Mouse (Mus musculus) limb, embryonic 12.5 days (tissue): Measurements from ENCODE around the gene Fam83f. TPM values are rescaled to one million over a fixed set of nuclear protein-coding genes. Genes with fewer than 3 reads are reported as not detected.

ENCODE experiments used
- ATAC-seq: fragments of 200-750 bp; cut with Nextera tagmentation; 2 replicates; pipeline ENCODE4 v1.8.0; 2017; ENCODE audit warnings: low read depth, moderate TSS enrichment; ENCODE audit not compliant: insufficient number of reproducible peaks, insufficient read depth, low FRiP score, low TSS enrichment
- H3K27ac ChIP-seq: fragments of 300-500 bp; sonication (generic); 2 replicates; pipeline ENCODE4 v1.5.1; 2016; ENCODE audit warnings: mild to moderate bottlenecking, moderate library complexity
- H3K27me3 ChIP-seq: fragments of 300-500 bp; sonication (generic); 2 replicates; pipeline ENCODE4 v1.6.1; 2016; ENCODE audit warnings: mild to moderate bottlenecking, moderate library complexity
- H3K36me3 ChIP-seq: fragments of 300-500 bp; sonication (generic); 2 replicates; pipeline ENCODE4 v1.6.1; 2016; ENCODE audit warnings: mild to moderate bottlenecking, moderate library complexity
- H3K4me1 ChIP-seq: fragments of 300-500 bp; sonication (generic); replicated peaks from 2 replicates; pipeline ENCODE4 v1.6.1; 2016
- H3K4me2 ChIP-seq: fragments of 300-500 bp; sonication (generic); 2 replicates; pipeline ENCODE4 v1.6.1; 2016; ENCODE audit warnings: mild to moderate bottlenecking, moderate library complexity
- H3K4me3 ChIP-seq: fragments of 300-500 bp; sonication (generic); replicated peaks from 2 replicates; pipeline ENCODE4 v1.5.1; 2016; ENCODE audit warnings: mild to moderate bottlenecking
- H3K9ac ChIP-seq: fragments of 300-500 bp; sonication (generic); replicated peaks from 2 replicates; pipeline ENCODE4 v1.6.1; 2016; ENCODE audit warnings: mild to moderate bottlenecking, moderate library complexity
- H3K9me3 ChIP-seq: fragments of 300-500 bp; sonication (generic); 2 replicates; pipeline ENCODE4 v1.6.1; 2016; ENCODE audit warnings: mild to moderate bottlenecking, moderate library complexity
- WGBS: fragments of 180-500 bp; shearing (Covaris S2); methylation state at CpG from one replicate; pipeline ENCODE4 v1.1.7; 2016; 5-methylcytosine and 5-hydroxymethylcytosine counted together
- polyA plus RNA-seq: library from polyadenylated mRNA; unstranded; fragments of >200 nt; fragmentation: Nextera tagmentation; extraction: Ambion mirVana; gene quantifications from 2 replicates; pipeline ENCODE4 v1.2.1, GENCODE M21; 2016

Gene Fam83f
- polyA plus RNA-seq = 1.3 and 1.4 TPM in 2 replicates

- Histone ChIP-seq H3K4me3 (peak within 1 kb of the TSS; percentile 48), H3K27ac (no peak within 1 kb of the TSS), H3K27me3 (peaks cover 56% of the 10 kb centered on the region), H3K36me3 (no peaks in the 10 kb centered on the region), H3K9ac (peak within 1 kb of the TSS; percentile 59), H3K9me3 (peaks cover 6% of the 10 kb centered on the region; the same call in 1 of the 2 replicates), H3K4me2 (peak within 1 kb of the TSS; percentile 82), H3K4me1 (peaks cover 10% of the 10 kb centered on the region)
- WGBS = 4% methylated on average over 85 of the region's 85 CpGs
- peak; percentile 31; the same call in 1 of the 2 replicates for ATAC-seq
Measured at GRCm38 (mm10) chr15:80671295-80672252, at the start of gene Fam83f. Gene Fam83f, plus strand, starts transcription at chr15:80671847.

DNA sequence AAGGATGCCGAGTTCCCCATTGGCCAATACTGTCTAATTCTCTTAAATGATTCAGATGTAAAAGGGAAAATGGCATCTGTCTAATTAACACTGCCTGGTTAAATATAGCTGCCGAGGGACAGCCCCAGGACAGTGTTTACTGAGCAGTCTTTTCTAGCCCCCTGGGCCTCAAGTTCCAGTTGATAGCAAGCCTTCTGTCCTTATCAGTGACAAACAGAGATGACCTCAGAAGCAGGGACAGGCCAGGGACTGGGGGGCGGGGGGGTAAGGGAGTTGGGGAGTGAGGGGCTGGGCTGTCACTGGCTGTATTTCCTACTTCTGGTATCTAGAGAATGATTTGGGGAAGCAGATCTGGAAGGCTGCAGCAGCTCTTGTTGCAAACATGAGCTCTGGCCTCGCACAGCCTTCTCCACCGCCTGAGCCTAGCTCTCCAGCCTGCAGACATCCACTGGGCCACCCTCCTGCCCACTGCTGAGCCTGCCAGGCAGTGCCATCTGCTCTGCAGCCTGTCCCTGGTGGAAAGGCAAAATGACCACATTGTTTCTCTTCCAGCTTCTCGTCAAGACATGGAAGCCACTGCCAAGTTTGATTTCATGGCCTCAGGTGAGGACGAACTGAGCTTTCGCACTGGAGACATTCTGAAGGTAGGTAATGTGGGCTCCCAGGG lies 48.3 kb upstream of the Fam83f start:
- Histone ChIP-seq H3K4me2 (no peak overlapping the region), H3K27ac (0 out of 2 replicates have a peak overlapping the region, but pooled peaks have one; percentile 3), H3K9ac (no peak overlapping the region), H3K36me3 (no peaks in the 10 kb centered on the region), H3K4me3 (no peak overlapping the region), H3K4me1 (peaks cover 10% of the 10 kb centered on the region; the same call in 1 of the 2 replicates), H3K27me3 (peaks cover 9% of the 10 kb centered on the region), H3K9me3 (no peaks in the 10 kb centered on the region)
- WGBS = 65% methylated on average over 8 of the region's 8 CpGs
- ATAC-seq = no peak

GRCm38 (mm10) chr15:80626472-80626871 lies 45.2 kb upstream of the Fam83f start:
- Histone ChIP-seq H3K9me3 (no peaks in the 10 kb centered on the region), H3K27ac (no peak overlapping the region), H3K4me1 (0 out of 2 replicates have a peak, but pooled peaks cover 5% of the 10 kb centered on the region), H3K27me3 (no peaks in the 10 kb centered on the region), H3K36me3 (no peaks in the 10 kb centered on the region), H3K9ac (no peak overlapping the region), H3K4me3 (no peak overlapping the region), H3K4me2 (no peak overlapping the region)
- 49% methylated on average over 6 of the region's 6 CpGs for WGBS
- no peak for ATAC-seq

DNA sequence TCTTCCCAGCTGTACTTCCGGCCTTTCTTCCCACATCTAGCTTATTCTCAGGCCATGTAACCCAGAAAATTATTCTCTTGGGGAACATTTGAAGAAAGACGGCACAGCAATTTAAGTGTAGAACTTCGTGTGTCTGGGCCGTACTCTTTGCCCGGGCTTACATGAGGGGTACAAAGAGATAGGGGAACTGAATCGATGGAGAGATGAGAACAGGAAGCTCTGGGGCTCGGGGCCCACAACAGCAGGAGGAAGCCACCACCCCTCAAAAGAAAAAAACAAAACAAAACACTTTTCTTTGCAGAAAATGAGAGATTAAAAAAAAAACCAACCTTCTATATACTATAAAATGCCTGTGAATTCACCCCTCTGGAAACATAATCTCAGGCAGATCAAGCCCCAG lies 41.5 kb upstream of the Fam83f start:
- H3K4me2 ChIP-seq = no peak overlapping the region
- no peak for ATAC-seq
- no peaks in the 10 kb centered on the region for H3K9me3 ChIP-seq
- no peaks in the 10 kb centered on the region for H3K4me1 ChIP-seq
- no peak overlapping the region for H3K9ac ChIP-seq
- H3K27ac ChIP-seq = no peak overlapping the region
- 75% methylated on average over 7 of the region's 7 CpGs for WGBS
- H3K4me3 ChIP-seq = no peak overlapping the region
- H3K36me3 ChIP-seq = no peaks in the 10 kb centered on the region
- H3K27me3 ChIP-seq = no peaks in the 10 kb centered on the region

DNA sequence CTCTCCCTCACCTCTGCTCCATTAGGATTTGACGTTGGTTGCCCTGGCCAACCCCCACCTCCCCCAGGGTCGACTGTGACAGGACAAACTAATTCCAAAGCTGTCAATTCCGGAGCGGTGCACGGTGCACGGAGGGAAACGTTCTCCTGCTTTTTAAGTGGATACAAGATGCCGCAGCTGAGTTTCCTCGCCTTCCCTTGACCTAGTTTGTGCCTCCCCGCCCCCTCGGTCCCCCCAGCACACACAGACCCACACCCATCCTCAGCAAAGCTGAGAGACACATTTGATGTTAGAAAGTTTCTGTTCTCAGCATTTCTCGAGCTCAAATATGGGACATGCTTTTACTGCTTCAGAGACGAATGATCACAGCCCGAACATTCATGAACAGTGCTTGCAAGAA lies 40.9 kb upstream of the Fam83f start:
- Histone ChIP-seq H3K9ac (no peak overlapping the region), H3K4me1 (no peaks in the 10 kb centered on the region), H3K4me3 (no peak overlapping the region), H3K36me3 (no peaks in the 10 kb centered on the region), H3K27ac (no peak overlapping the region), H3K9me3 (no peaks in the 10 kb centered on the region), H3K4me2 (no peak overlapping the region), H3K27me3 (no peaks in the 10 kb centered on the region)
- no peak for ATAC-seq
- 53% methylated on average over 14 of the region's 14 CpGs for WGBS

GRCm38 (mm10) chr15:80631311-80631710 lies 40.3 kb upstream of the Fam83f start:
- H3K9ac ChIP-seq = no peak overlapping the region
- no peak overlapping the region for H3K27ac ChIP-seq
- H3K36me3 ChIP-seq = no peaks in the 10 kb centered on the region
- H3K9me3 ChIP-seq = no peaks in the 10 kb centered on the region
- ATAC-seq = no peak
- H3K4me1 ChIP-seq = no peaks in the 10 kb centered on the region
- H3K4me2 ChIP-seq = no peak overlapping the region
- WGBS = 75% methylated on average over 2 of the region's 2 CpGs
- H3K27me3 ChIP-seq = no peaks in the 10 kb centered on the region
- no peak overlapping the region for H3K4me3 ChIP-seq

DNA sequence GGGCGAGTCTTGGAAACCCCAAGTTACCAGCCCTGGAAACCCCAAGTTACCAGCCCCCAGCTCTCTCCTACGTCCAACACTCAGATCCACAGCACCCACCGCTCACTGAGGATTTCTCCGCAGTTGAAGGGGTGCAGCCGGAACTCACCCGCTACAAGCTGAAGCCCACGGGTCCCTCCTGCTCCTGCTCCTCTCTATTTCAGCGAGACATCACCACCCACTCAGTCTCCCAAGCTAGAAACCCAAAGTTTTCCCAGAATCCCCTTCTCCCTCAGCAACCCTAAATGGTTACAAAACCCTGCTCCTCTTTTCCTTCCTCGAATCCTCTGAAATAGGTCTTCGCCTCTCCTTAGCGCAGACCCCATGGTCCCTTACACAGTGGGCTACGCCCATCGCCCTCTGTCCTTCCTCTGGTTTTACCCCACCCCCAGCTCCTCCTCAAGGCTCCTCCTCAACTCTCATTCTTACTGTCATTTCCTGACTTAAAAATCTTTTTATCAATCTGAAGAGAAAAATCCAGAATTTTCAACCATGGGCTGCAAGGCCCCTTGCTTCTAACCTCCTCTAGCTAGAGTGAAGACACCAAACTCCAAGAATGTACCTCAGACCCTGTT lies 39.3 kb upstream of the Fam83f start:
- no peak overlapping the region for H3K4me3 ChIP-seq
- H3K4me2 ChIP-seq = no peak overlapping the region
- H3K27ac ChIP-seq = no peak overlapping the region
- 88% methylated on average over 13 of the region's 13 CpGs for WGBS
- H3K36me3 ChIP-seq = no peaks in the 10 kb centered on the region
- no peak for ATAC-seq
- H3K9ac ChIP-seq = no peak overlapping the region
- H3K4me1 ChIP-seq = no peaks in the 10 kb centered on the region
- H3K27me3 ChIP-seq = no peaks in the 10 kb centered on the region; the same call in 1 of the 2 replicates
- H3K9me3 ChIP-seq = no peaks in the 10 kb centered on the region

DNA sequence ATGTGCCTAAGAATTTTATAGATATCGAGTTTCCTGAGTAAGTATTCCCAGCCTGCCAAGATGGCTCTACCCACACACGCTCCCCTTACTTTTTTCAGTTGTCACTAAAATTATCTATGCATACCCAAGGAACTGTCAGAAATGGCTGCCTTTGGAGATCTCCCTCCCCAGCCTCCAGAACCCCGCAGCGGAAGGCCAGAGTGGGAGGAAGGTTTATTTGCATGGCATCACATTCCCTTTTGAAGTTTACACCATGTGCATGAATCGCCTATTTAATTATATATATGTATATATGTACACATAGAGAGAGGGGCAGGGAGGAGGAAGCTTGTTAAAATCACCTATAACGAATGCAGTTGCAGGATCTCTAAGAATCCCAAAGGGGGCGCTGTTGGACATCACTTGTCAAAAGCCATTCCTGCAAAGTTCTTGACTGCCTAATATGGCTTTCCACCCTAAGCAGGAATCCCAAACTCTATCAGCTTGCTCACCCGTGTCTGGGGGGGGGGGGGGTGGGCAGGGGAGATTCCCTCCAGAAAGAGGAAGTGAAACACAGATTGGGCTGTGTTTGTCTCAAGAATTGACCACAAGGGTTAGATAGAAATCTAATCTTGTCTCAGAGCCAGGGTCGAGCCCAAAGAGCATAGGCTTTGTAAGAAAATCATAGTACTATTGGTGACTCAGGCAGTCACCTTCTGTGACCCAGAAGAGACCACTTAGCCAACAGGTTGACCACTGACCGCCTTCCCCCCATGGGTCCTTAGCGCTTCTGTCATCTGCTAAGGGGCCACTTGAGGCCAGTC lies 37.1 kb upstream of the Fam83f start:
- WGBS = 56% methylated on average over 11 of the region's 11 CpGs
- Histone ChIP-seq H3K36me3 (no peaks in the 10 kb centered on the region), H3K9me3 (no peaks in the 10 kb centered on the region), H3K27ac (no peak overlapping the region), H3K9ac (no peak overlapping the region), H3K4me2 (no peak overlapping the region), H3K4me1 (no peaks in the 10 kb centered on the region), H3K27me3 (no peaks in the 10 kb centered on the region; the same call in 1 of the 2 replicates), H3K4me3 (no peak overlapping the region)
- no peak for ATAC-seq

DNA sequence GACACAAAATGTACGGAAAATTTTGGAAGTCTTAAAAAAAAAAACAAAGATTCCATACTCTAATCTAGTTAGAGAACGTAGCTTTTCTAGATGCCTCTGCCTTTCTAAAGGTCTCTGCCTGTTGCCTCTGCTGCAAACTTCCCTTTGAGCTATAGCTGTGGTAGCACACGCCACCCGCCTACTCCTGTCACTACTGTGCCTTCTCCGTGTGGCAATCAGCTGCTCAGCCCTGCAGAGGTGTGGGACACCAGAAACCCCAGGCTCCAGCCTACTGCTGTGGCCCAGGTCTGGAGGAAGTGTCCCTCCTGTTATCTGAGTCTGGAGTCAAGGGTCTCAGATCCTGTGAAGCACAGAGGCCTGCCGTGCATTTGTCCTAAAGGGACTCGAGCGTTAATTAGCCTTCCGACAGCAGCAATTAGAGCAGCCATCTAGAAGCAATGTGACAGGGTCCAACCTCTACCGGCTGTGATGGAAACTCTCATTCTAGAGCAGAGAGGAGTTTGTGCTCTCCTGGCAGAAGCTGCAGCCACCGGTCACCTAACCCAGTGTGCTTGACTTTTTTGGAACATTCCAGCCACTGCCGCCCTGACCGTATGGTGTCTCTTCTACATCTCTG lies 34.8 kb upstream of the Fam83f start:
- Histone ChIP-seq H3K27me3 (no peaks in the 10 kb centered on the region; the same call in 1 of the 2 replicates), H3K4me1 (no peaks in the 10 kb centered on the region), H3K9me3 (no peaks in the 10 kb centered on the region), H3K36me3 (no peaks in the 10 kb centered on the region), H3K27ac (no peak overlapping the region), H3K4me2 (no peak overlapping the region), H3K4me3 (no peak overlapping the region), H3K9ac (no peak overlapping the region)
- no peak for ATAC-seq
- 42% methylated on average over 13 of the region's 13 CpGs for WGBS

GRCm38 (mm10) chr15:80639071-80639702 lies 32.5 kb upstream of the Fam83f start:
- no peaks in the 10 kb centered on the region for H3K36me3 ChIP-seq
- H3K27ac ChIP-seq = no peak overlapping the region
- WGBS = 37% methylated on average over 11 of the region's 11 CpGs
- no peak for ATAC-seq
- H3K27me3 ChIP-seq = no peaks in the 10 kb centered on the region; the same call in 1 of the 2 replicates
- H3K9ac ChIP-seq = no peak overlapping the region
- H3K9me3 ChIP-seq = no peaks in the 10 kb centered on the region
- H3K4me1 ChIP-seq = no peaks in the 10 kb centered on the region
- no peak overlapping the region for H3K4me2 ChIP-seq
- H3K4me3 ChIP-seq = no peak overlapping the region
